Mouse (Mus musculus): ENCODE results near the gene Pctp.

DNA sequence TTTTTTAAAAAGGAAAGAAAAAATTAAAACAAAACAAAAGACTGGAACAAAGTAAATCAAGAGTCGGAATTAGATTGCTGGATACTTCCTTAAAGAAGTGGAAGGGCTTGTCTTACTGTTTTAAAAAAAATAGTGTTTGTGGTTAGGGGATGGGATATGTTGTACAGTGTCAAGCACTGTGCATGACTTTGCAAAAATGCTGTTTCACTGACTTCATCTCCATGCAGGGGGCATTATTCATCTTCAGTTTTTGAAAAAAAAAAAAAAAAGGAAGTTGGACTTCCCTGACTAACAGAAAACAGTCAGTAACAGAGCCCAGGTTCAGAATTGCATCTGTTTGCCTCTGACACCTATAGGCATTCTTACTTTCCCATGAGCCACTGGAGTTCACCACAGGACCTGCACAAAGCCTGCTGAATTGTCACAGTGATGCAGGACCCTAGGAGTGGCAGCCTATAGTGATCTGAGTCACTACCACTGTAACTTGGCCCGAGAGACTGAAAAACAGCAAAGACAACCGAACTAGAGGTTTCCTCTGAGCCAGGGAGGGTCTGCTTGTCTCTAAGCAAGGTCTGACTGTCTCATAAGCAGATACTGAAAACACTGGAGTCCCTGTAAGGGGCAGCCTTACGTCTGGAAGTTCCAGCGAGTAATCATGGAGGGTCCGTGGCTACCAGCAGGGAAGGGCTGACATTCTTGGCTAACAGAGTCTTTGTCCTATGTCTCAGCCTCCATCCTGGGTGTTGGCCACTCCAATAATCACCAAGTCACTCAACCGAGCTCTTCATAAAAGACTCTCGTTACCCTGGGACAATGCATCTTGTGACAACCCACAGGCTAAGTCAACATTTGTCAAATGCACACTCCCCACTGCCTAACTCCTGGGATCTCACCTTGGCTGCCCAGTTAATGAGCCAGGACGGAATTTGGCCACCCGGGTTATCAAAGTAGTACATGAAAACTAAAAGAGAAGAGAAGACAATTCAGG lies 17.2 kb downstream of the Pctp start:
- TF ChIP-seq CTCF (IDR thresholded peaks at IDR 0.05; ENCODE audit: insufficient read depth, low read depth, low read length) (no peak), POLR2A (IDR thresholded peaks at IDR 0.05; ENCODE audit: insufficient read depth, low read depth, low read length) (no peak)

All from olfactory bulb, adult 2 months (tissue).